Mouse (Mus musculus) effector memory CD4-positive, alpha-beta T cell, adult 7 months (primary cell): ENCODE data around the gene Fbxl21. TPM values are rescaled to one million over a fixed set of nuclear protein-coding genes. Genes with fewer than 3 reads are reported as not detected.

Source experiments
- polyA plus RNA-seq: library from polyadenylated mRNA; unstranded; fragments of 100-300 nt; shearing (Covaris generic); gene quantifications from one replicate; pipeline ENCODE4 v1.2.1, GENCODE M21; 2017

Fbxl21 gene
- polyA plus RNA-seq = 2.4 TPM

DNA sequence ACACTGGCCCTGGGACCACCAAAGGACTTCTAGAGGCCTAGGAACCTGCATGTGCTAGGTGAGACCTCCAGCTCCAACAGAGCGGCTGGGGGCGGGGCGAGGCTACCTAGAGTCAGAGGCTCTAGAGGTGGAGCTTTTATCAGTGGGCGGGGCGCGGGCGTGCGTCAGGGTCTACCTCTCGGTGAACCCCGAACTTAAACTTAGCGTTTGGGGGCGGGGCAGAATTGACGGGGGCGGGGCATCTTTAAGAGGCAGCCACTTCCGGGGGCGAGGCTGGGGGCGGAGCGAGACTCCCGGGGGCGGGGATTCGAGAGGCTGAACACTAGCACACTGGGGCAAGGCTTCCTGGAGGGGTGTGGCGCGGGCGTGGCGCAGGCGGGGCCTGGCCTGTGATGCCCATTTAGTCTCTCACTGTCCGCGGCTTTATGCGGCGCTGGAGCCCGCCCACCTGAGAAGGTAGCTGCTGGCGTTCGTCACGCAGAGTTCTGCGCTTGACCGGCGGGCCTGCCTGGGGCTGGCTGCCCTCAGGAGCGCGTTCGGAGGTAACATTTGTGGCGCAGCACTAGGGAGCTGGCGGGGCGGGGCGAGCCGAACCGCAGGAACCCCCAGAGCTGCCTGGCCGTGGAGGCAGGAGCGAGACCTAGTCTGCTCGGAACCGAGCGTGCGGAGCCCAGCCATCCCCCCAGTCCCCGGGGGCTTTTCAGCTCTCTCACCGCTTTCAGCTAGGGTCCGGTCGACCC, at the start of gene Fbxl21:
TSS of gene Fbxl21 (plus strand) at position 392 of the 740 bp plus-strand sequence.

DNA sequence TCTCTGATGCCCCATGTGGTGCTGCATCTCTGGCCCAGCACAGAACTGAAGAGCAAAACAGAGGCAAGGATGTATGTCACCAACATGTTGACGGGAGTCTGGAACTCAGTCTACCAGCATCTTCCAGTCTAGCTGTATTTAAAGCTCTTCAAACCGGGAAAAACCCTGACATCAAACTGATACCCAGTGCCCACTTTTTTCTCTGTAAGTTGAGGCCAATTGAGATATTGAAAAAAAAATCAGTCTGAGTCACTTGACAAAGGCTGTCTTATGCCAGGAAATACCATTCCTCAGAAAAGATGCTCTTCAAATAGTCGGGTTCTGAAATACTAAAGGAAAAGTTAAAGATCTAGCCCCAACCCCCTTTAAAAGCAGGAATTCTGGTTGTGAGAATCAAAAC, 40.1 kb upstream of the Fbxl21 start, which contains the start of gene Il9:
TSS of gene Il9 (minus strand) at position 101 of the 400 bp plus-strand sequence.

GRCm38 (mm10) chr13:56548401-56548800, 26.1 kb downstream of the Fbxl21 start, which contains the start of gene Lect2:
Gene Lect2, minus strand, starts transcription at chr13:56548502.

Other genes starting within 250 kb of the Fbxl21 start
- gene Cxcl14, start 225.9 kb upstream of the Fbxl21 start, polyA plus RNA-seq = not detected
- gene Gm3045, start 95.9 kb upstream of the Fbxl21 start, polyA plus RNA-seq = not detected
- not detected for gene Slc25a48, start 84.1 kb upstream of the Fbxl21 start, polyA plus RNA-seq
- not detected for gene Il9, start 40.2 kb upstream of the Fbxl21 start, polyA plus RNA-seq
- gene Lect2, start 26.0 kb downstream of the Fbxl21 start, polyA plus RNA-seq = not detected
- gene Tgfbi, start 87.1 kb downstream of the Fbxl21 start, polyA plus RNA-seq = not detected
- gene Smad5, start 180.5 kb downstream of the Fbxl21 start, polyA plus RNA-seq = 47.1 TPM
- not detected for gene Gm45623, start 231.4 kb downstream of the Fbxl21 start, polyA plus RNA-seq